Comparison of ENCODE assay signal across 8 mouse cellular contexts in the genomic region with DNA sequence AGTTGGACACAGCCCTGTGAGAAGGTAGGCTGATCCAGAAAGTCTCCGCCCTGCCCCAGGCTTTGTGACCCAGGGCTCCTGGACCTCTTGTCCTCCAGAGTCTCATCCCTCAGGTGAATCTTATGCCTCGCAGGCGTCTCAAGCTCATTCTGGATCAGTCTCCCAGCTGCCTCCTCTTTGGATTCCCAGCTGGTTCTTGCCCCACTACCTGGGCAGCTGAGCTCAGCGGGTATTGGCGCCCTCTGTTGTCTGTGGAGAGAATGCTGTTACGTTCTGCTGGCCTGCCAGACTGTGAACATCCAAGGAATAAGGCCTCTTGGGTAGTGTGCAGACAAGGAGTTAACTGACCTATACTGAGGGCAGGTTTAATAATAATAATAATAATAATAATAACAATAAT. TPM values are rescaled to one million over a fixed set of nuclear protein-coding genes. Genes with fewer than 3 reads are reported as not detected.
DNase-seq lines count a peak whose midpoint lies in the region; TF ChIP-seq lines count a peak whose summit lies in the region.
"Had no signal": no experiment of that assay in that cellular context is flagged by ENCODE, and none has a peak within 500 bp of the region (broad histone marks: within the 10 kb centered on the region; RNA-seq: fewer than 3 reads in every experiment).

No protein-coding gene starts in this region.

- WGBS in kidney, adult 2 months = 65% methylated on average over 6 of the region's 6 CpGs

- H3K4me1 ChIP-seq in kidney, adult 2 months (ENCODE audit: control insufficient read depth, insufficient read depth, low read length) = no peaks in the 10 kb centered on the region

- TF ChIP-seq CTCF in kidney, adult 2 months (conservative IDR thresholded peaks at IDR 0.05; ENCODE audit: insufficient read depth, insufficient read length, low read depth, low read length) = peak; percentile 70

- H3K36me3 ChIP-seq in kidney, adult 2 months (ENCODE audit: control insufficient read depth, insufficient read depth, low read length) = no peaks in the 10 kb centered on the region

- TF ChIP-seq POLR2A in kidney, adult 2 months (IDR thresholded peaks at IDR 0.05; ENCODE audit: low read depth, low read length) = no peak

- peak; percentile 47 for DNase-seq in kidney, adult 2 months
- DNase-seq in kidney, adult 11 months = no peak
- DNase-seq in 416B (ENCODE audit: low read depth) (peak; percentile 15), A20 (ENCODE audit: low read depth, low spot score) (peak; percentile 17)
- peak; percentile 30 to 48 for DNase-seq in frontal cortex, postnatal 36 days (ENCODE audit: low spot score in 2 of 2)
- peak; percentile 19 to 26 for DNase-seq in thymus, postnatal 36 days
- DNase-seq in right cerebral cortex, postnatal 36 days (ENCODE audit: low spot score in 2 of 2) = no peak

- H3K27me3 ChIP-seq in kidney, adult 2 months (replicated peaks; ENCODE audit: control insufficient read depth, insufficient read depth, low read length) = no peaks in the 10 kb centered on the region

- H3K27ac ChIP-seq in kidney, adult 2 months (ENCODE audit: insufficient read depth, low read depth, low read length) = no peak overlapping the region

- H3K4me3 ChIP-seq in kidney, adult 2 months (ENCODE audit: insufficient read depth, low read depth, low read length) = no peak overlapping the region

RNA-seq across cellular contexts. Expression of a gene that starts 17.2 kb away (rescaled TPM):
- not detected in 2 replicates for polyA plus RNA-seq in kidney, adult 2 months (2012; rRNA removed)
- polyA plus RNA-seq: intestine, embryonic 14.5 days had no signal

RNA-seq across cellular contexts. Expression of a gene that starts 23.4 kb away (rescaled TPM):
- 8.4 and 8.6 TPM in 2 replicates for polyA plus RNA-seq in kidney, adult 2 months (2012; rRNA removed)

RNA-seq across cellular contexts. Expression of a gene that starts 26.3 kb away (rescaled TPM):
- not detected in 2 replicates for polyA plus RNA-seq in kidney, adult 2 months (2012; rRNA removed)
- polyA plus RNA-seq: intestine, embryonic 14.5 days had no signal

RNA-seq across cellular contexts. Expression of a gene that starts 32.4 kb away (rescaled TPM):
- not detected in 2 replicates for polyA plus RNA-seq in kidney, adult 2 months (2012; rRNA removed)
- polyA plus RNA-seq: intestine, embryonic 14.5 days had no signal

RNA-seq across cellular contexts. Expression of a gene that starts 43.2 kb away (rescaled TPM):
- not detected in 2 replicates for polyA plus RNA-seq in kidney, adult 2 months (2012; rRNA removed)
- polyA plus RNA-seq: intestine, embryonic 14.5 days had no signal

Comparison
In these comparisons a context has a peak if more than half of its experiments do, and no peak if none do; other contexts are left out.
1. DNase-seq: peak in kidney, adult 2 months (single experiment), 416B (single experiment), A20 (single experiment), frontal cortex, postnatal 36 days (2 of 2) and thymus, postnatal 36 days (2 of 2); none in kidney, adult 11 months (single experiment) and right cerebral cortex, postnatal 36 days (0 of 2).